Mouse (Mus musculus) skeletal muscle tissue, adult 2 months (tissue): ENCODE measurements around the gene Cd200r1.

Experiments used
- DNase-seq: peaks from one replicate; pipeline ENCODE4 v3.0.0-alpha.2; 2012; ENCODE audit warnings: low read depth, low spot score

Cd200r1 gene

GRCm38 (mm10) chr16:44765555-44766319 lies at the start of gene Cd200r1:
Gene Cd200r1, plus strand, starts transcription at chr16:44765736.
- no peak for DNase-seq

- peak; percentile 42 for DNase-seq
Observed at GRCm38 (mm10) chr16:44716305-44717140, 49.0 kb upstream of the Cd200r1 start.

GRCm38 (mm10) chr16:44717141-44717634 lies 48.3 kb upstream of the Cd200r1 start:
- no peak for DNase-seq

GRCm38 (mm10) chr16:44717838-44718237 lies 47.7 kb upstream of the Cd200r1 start:
- DNase-seq = no peak

GRCm38 (mm10) chr16:44719349-44719748 lies 46.2 kb upstream of the Cd200r1 start:
- no peak for DNase-seq

- no peak for DNase-seq
Observed at GRCm38 (mm10) chr16:44720518-44720917, 45.0 kb upstream of the Cd200r1 start.

GRCm38 (mm10) chr16:44722666-44723065 lies 42.9 kb upstream of the Cd200r1 start:
- DNase-seq = no peak

GRCm38 (mm10) chr16:44724083-44724787 lies 41.3 kb upstream of the Cd200r1 start, which contains the start of gene Nepro:
Gene Nepro, plus strand, starts transcription at chr16:44724301.
- peak; percentile 88 for DNase-seq

- DNase-seq = peak; percentile 39
Observed at GRCm38 (mm10) chr16:44724847-44725246, 40.7 kb upstream of the Cd200r1 start.

GRCm38 (mm10) chr16:44725286-44726223 lies 40.0 kb upstream of the Cd200r1 start:
- DNase-seq = peak; percentile 87

- DNase-seq = no peak
Observed at GRCm38 (mm10) chr16:44727525-44727924, 38.0 kb upstream of the Cd200r1 start.

- no peak for DNase-seq
Observed at GRCm38 (mm10) chr16:44734059-44734458, 31.5 kb upstream of the Cd200r1 start.

- no peak for DNase-seq
Observed at GRCm38 (mm10) chr16:44735676-44736075, 29.9 kb upstream of the Cd200r1 start.

GRCm38 (mm10) chr16:44736118-44736517 lies 29.4 kb upstream of the Cd200r1 start:
- no peak for DNase-seq

GRCm38 (mm10) chr16:44742753-44743152 lies 22.8 kb upstream of the Cd200r1 start:
- no peak for DNase-seq

- DNase-seq = no peak
Observed at GRCm38 (mm10) chr16:44745471-44745865, 20.1 kb upstream of the Cd200r1 start.

GRCm38 (mm10) chr16:44745866-44746562 lies 19.5 kb upstream of the Cd200r1 start, which contains the start of gene Gtpbp8:
Gene Gtpbp8, minus strand, starts transcription at chr16:44746363.
- DNase-seq = peak; percentile 68

GRCm38 (mm10) chr16:44748007-44748406 lies 17.5 kb upstream of the Cd200r1 start:
- DNase-seq = no peak

GRCm38 (mm10) chr16:44757700-44758099 lies 7.8 kb upstream of the Cd200r1 start:
- no peak for DNase-seq

GRCm38 (mm10) chr16:44761811-44762210 lies 3.7 kb upstream of the Cd200r1 start:
- DNase-seq = no peak
